Mouse (Mus musculus) lung, adult 2 months (tissue): ENCODE data around the gene Mrps5.

Source experiments
- CTCF ChIP-seq: fragments of 200-500 bp; IDR thresholded peaks from 2 replicates; pipeline ENCODE4 v1.5.1; 2011; ENCODE audit warnings: mild to moderate bottlenecking, low read length, control low read depth; ENCODE audit not compliant: insufficient read depth
- POLR2A ChIP-seq: fragments of 200-500 bp; IDR thresholded peaks from 2 replicates; pipeline ENCODE4 v1.6.1; 2011; ENCODE audit warnings: low read depth, mild to moderate bottlenecking, control low read depth, low read length, borderline replicate concordance; ENCODE audit errors: extremely low read depth

- TF ChIP-seq POLR2A (no peak), CTCF (no peak)
Observed at GRCm38 (mm10) chr2:127611386-127611785, 24.4 kb downstream of the Mrps5 start.
